Mouse (Mus musculus) stomach, postnatal 0 days (tissue): ENCODE measurements around the gene S1pr2. TPM values are rescaled to one million over a fixed set of nuclear protein-coding genes. Genes with fewer than 3 reads are reported as not detected.

ENCODE experiments used
- ATAC-seq: fragments of 200-750 bp; cut with Nextera tagmentation; 2 replicates; pipeline ENCODE4 v1.8.0; 2017; ENCODE audit not compliant: low FRiP score, low TSS enrichment
- DNase-seq: peaks from one replicate; pipeline ENCODE4 v3.0.0-alpha.2; 2016; ENCODE audit warnings: low spot score
- H3K27ac ChIP-seq: fragments of 300-500 bp; sonication (generic); replicated peaks from 2 replicates; pipeline ENCODE4 v1.5.1; 2014; ENCODE audit warnings: mild to moderate bottlenecking, control low read depth
- H3K27me3 ChIP-seq: fragments of 300-500 bp; sonication (generic); 2 replicates; pipeline ENCODE4 v1.6.1; 2014; ENCODE audit warnings: low read length; ENCODE audit not compliant: control insufficient read depth, insufficient read depth
- H3K36me3 ChIP-seq: fragments of 300-500 bp; sonication (generic); 2 replicates; pipeline ENCODE4 v1.6.1; 2014; ENCODE audit warnings: low read length, mixed read lengths; ENCODE audit not compliant: control insufficient read depth, insufficient read depth
- H3K4me1 ChIP-seq: fragments of 300-500 bp; sonication (generic); replicated peaks from 2 replicates; pipeline ENCODE4 v1.6.1; 2014; ENCODE audit warnings: antibody characterized with exemption; ENCODE audit not compliant: control insufficient read depth, insufficient read depth
- H3K4me2 ChIP-seq: fragments of 300-500 bp; sonication (generic); replicated peaks from 2 replicates; pipeline ENCODE4 v1.6.1; 2014; ENCODE audit warnings: low read depth, mild to moderate bottlenecking, control low read depth, moderate library complexity
- H3K4me3 ChIP-seq: fragments of 300-500 bp; sonication (generic); 2 replicates; pipeline ENCODE4 v1.5.1; 2014; ENCODE audit warnings: low read depth, low read length, control low read depth
- H3K9ac ChIP-seq: fragments of 300-500 bp; sonication (generic); 2 replicates; pipeline ENCODE4 v1.6.1; 2014; ENCODE audit warnings: mild to moderate bottlenecking, low read length, control low read depth, mixed read lengths
- H3K9me3 ChIP-seq: fragments of 300-500 bp; sonication (generic); 2 replicates; pipeline ENCODE4 v1.6.1; 2016; ENCODE audit warnings: low read length; ENCODE audit not compliant: control insufficient read depth
- CTCF ChIP-seq: IDR thresholded peaks from 2 replicates; pipeline ENCODE4 v1.5.1; 2016; ENCODE audit warnings: antibody characterized with exemption, low read depth, mild to moderate bottlenecking, moderate library complexity
- EP300 ChIP-seq: optimal IDR thresholded peaks from 2 replicates; pipeline ENCODE3; 2016; ENCODE audit warnings: antibody characterized with exemption
- WGBS: fragments of 180-500 bp; shearing (Covaris S2); extraction: QIAGEN DNeasy Blood & Tissue Kit; methylation state at CpG from one replicate; pipeline ENCODE4 v1.1.7; 2014; 5-methylcytosine and 5-hydroxymethylcytosine counted together
- polyA plus RNA-seq: library from polyadenylated mRNA; unstranded; fragments of >200 nt; fragmentation: Nextera tagmentation; extraction: Ambion mirVana; gene quantifications from 2 replicates; pipeline ENCODE4 v1.2.1, GENCODE M21; 2015

The S1pr2 gene
- polyA plus RNA-seq, 1 experiment from 2014 or later, result 19.4 TPM

- H3K27ac ChIP-seq, result no peak overlapping the region
- no peak overlapping the region for H3K4me3 ChIP-seq
- ATAC-seq, result no peak
- H3K4me2 ChIP-seq, result no peak overlapping the region
- no peaks in the 10 kb centered on the region for H3K36me3 ChIP-seq
- no peak for DNase-seq
- H3K4me1 ChIP-seq, result no peaks in the 10 kb centered on the region
- WGBS, result 34% methylated on average over 5 of the region's 5 CpGs
- H3K9me3 ChIP-seq, result no peaks in the 10 kb centered on the region
- H3K9ac ChIP-seq, result no peak overlapping the region
- TF ChIP-seq EP300, result no peak
- no peak for TF ChIP-seq CTCF
- no peaks in the 10 kb centered on the region for H3K27me3 ChIP-seq
Measured at GRCm38 (mm10) chr9:20983169-20983568, 6.6 kb upstream of the S1pr2 start.

GRCm38 (mm10) chr9:20982171-20982570 is 5.6 kb upstream of the S1pr2 start:
- Histone ChIP-seq H3K4me1 (no peaks in the 10 kb centered on the region), H3K9me3 (no peaks in the 10 kb centered on the region), H3K27me3 (no peaks in the 10 kb centered on the region), H3K9ac (no peak overlapping the region), H3K36me3 (no peaks in the 10 kb centered on the region), H3K4me2 (no peak overlapping the region), H3K27ac (no peak overlapping the region), H3K4me3 (no peak overlapping the region)
- 63% methylated on average over 3 of the region's 3 CpGs for whole genome bisulfite sequencing
- DNase-seq (no peak), ATAC-seq (no peak)
- TF ChIP-seq EP300 (no peak), CTCF (no peak)

- Histone ChIP-seq H3K4me1 (0 out of 2 replicates have a peak, but pooled peaks cover under 1% of the 10 kb centered on the region), H3K4me3 (no peak overlapping the region), H3K9ac (no peak overlapping the region), H3K4me2 (no peak overlapping the region), H3K27ac (no peak overlapping the region), H3K36me3 (no peaks in the 10 kb centered on the region), H3K9me3 (no peaks in the 10 kb centered on the region), H3K27me3 (no peaks in the 10 kb centered on the region)
- 82% methylated on average over 7 of the region's 7 CpGs for WGBS
- ATAC-seq, result no peak
- DNase-seq, result no peak
- no peak for TF ChIP-seq CTCF
- no peak for TF ChIP-seq EP300
Measured at GRCm38 (mm10) chr9:20979769-20980168, 3.2 kb upstream of the S1pr2 start.

GRCm38 (mm10) chr9:20979181-20979580 is 2.6 kb upstream of the S1pr2 start:
- H3K4me2 ChIP-seq, result no peak overlapping the region
- no peaks in the 10 kb centered on the region for H3K36me3 ChIP-seq
- H3K4me1 ChIP-seq, result 0 out of 2 replicates have a peak, but pooled peaks cover 2% of the 10 kb centered on the region
- WGBS, result 51% methylated on average over 5 of the region's 5 CpGs
- H3K27me3 ChIP-seq, result no peaks in the 10 kb centered on the region
- no peaks in the 10 kb centered on the region for H3K9me3 ChIP-seq
- ATAC-seq, result no peak
- no peak overlapping the region for H3K4me3 ChIP-seq
- H3K9ac ChIP-seq, result peak overlapping the region; percentile 31; the same call in 1 of the 2 replicates
- DNase-seq, result no peak
- peak overlapping the region; percentile 56 for H3K27ac ChIP-seq
- TF ChIP-seq CTCF, result no peak
- TF ChIP-seq EP300, result no peak

GRCm38 (mm10) chr9:20978409-20979095 is 2.0 kb upstream of the S1pr2 start:
- peak overlapping the region; percentile 31; the same call in 1 of the 2 replicates for H3K9ac ChIP-seq
- H3K27ac ChIP-seq, result peak overlapping the region; percentile 74

More at GRCm38 (mm10) chr9:20978409-20979095, 2.0 kb upstream of the S1pr2 start:
- Histone ChIP-seq H3K4me2 (no peak overlapping the region), H3K4me1 (peaks cover 7% of the 10 kb centered on the region; the same call in 1 of the 2 replicates), H3K4me3 (no peak overlapping the region), H3K9me3 (no peaks in the 10 kb centered on the region), H3K36me3 (no peaks in the 10 kb centered on the region), H3K27me3 (no peaks in the 10 kb centered on the region)
- 50% methylated on average over 10 of the region's 10 CpGs for WGBS
- TF ChIP-seq CTCF (no peak), EP300 (no peak)
- DNase-seq (no peak), ATAC-seq (no peak)
